Mouse (Mus musculus) bone marrow, adult 2 months (tissue): ENCODE measurements around the gene Reep1.

Experiments used
- CTCF ChIP-seq: fragments of 200-500 bp; IDR thresholded peaks from 2 replicates; pipeline ENCODE4 v1.5.1; 2011; ENCODE audit warnings: low read length, control low read depth; ENCODE audit not compliant: control insufficient read depth, insufficient read depth
- POLR2A ChIP-seq: fragments of 200-500 bp; IDR thresholded peaks from 2 replicates; pipeline ENCODE4 v1.6.1; 2011; ENCODE audit warnings: low read depth, mild to moderate bottlenecking, control low read depth, low read length, borderline replicate concordance; ENCODE audit not compliant: control insufficient read depth

DNA sequence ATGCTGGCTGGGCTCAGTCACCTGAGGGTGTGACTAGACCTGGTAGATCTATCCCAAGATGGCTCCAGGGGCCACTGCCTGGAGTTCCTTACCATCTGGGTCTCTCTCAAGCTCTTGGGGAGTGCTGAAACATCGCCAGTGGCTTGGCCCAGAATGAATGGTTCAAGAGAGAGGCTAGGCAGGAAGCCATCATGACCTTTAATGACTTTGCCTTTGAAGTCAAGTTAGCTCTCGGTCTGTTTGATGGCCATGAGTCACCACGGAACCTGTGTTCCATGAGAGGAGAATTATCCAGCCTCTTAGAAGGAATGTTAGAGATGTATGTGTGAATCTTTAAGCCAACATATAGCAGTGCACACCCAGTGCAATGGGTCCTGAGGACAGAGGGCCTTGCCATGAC, 92.0 kb downstream of the Reep1 start:
- TF ChIP-seq CTCF, result no peak
- TF ChIP-seq POLR2A, result no peak
